Mouse (Mus musculus) duodenum, adult 2 months (tissue): ENCODE measurements around the gene Ntn5. TPM values are rescaled to one million over a fixed set of nuclear protein-coding genes. Genes with fewer than 3 reads are reported as not detected.

Experiments
- polyA plus RNA-seq: library from polyadenylated mRNA; depleted of rRNA; stranded (reverse); fragments of >200 nt; gene quantifications from 2 replicates; pipeline ENCODE4 v1.2.3, GENCODE M21; 2012; ENCODE audit warnings: low replicate concordance; rRNA removed

Gene Ntn5
- polyA plus RNA-seq = 0.15 and 0.25 TPM in 2 replicates

GRCm38 (mm10) chr7:45683396-45684050 is at the start of gene Ntn5:
TSS of gene Ntn5 (plus strand) at chr7:45684022.

GRCm38 (mm10) chr7:45639561-45640027 is 44.2 kb upstream of the Ntn5 start, which contains the start of gene Mamstr:
TSS of gene Mamstr (plus strand) at chr7:45639977.

GRCm38 (mm10) chr7:45666161-45666560 is 17.7 kb upstream of the Ntn5 start, which contains the start of gene Fut2:
TSS of gene Fut2 (minus strand) at chr7:45666394.

DNA sequence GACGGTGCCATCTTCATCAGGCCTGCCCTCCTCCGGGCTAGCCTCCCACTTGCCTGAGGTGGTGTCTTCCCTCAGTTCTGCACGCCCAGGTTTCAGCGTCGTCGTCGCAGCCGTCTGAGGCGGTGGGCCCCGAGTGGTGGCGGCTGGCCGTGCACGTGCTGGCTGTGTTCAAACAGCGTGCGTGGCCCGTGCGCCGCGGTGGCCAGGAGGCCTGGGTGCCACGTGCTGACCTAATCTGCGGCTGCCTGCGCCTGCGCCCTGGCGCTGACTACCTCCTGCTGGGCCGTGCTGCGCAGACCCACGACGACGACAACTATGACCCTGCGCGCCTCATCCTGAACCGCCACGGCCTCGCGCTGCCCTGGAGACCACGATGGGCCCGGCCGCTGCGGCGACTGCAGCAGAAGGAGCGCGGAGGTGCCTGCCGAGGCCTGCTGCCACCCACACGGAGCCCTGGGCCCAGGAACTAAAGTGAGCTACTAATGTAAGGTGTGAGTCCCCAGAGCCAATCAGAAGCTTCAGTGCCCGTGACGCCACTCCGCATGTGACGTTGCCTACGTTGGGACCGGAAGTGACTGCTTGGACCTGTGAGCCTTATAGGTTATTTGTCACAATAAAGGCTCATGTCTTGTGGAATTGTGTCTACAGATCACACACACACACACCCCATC is 10.2 kb downstream of the Ntn5 start, which contains the start of gene Sec1:
Sec1 (minus strand) TSS at position 482 of the 671 bp plus-strand sequence.

GRCm38 (mm10) chr7:45699523-45700141 is 15.8 kb downstream of the Ntn5 start, which contains the start of gene Car11:
TSS of gene Car11 (plus strand) at chr7:45699843.

GRCm38 (mm10) chr7:45704730-45705442 is 21.1 kb downstream of the Ntn5 start, which contains the start of gene Dbp:
TSS of gene Dbp (plus strand) at chr7:45705088.

DNA sequence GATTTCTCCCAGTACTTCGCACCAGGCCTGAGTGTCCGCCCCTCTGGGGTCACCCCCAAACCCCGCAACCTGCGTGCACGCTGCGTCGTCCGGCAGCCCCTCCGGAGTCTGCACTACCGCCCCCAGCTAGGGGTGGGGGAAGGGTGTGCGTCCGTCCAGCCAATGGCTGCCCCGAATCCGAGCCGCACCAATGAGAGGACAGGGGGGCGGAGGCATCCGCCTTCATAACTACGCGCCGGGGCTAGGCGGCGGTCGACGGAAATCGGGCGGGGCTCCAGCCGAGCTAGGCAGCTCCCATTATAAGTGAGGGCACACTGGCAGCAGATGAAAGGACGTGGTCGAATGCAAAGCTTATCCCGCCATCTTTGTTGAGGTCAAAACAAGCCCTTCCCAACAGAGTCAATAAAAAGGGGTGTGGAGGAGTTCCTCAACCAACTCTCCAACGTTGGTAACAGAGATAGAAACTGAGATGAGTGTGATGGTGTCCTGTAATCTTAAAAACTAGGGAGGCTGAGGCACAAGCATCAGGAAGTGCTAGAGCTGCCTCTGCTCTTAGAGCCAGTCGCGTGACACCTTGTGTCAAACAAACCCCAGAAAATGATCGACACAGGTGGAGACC is 31.4 kb downstream of the Ntn5 start, which contains the start of gene Rpl18:
Rpl18 (plus strand) TSS at position 368 of the 619 bp plus-strand sequence.

DNA sequence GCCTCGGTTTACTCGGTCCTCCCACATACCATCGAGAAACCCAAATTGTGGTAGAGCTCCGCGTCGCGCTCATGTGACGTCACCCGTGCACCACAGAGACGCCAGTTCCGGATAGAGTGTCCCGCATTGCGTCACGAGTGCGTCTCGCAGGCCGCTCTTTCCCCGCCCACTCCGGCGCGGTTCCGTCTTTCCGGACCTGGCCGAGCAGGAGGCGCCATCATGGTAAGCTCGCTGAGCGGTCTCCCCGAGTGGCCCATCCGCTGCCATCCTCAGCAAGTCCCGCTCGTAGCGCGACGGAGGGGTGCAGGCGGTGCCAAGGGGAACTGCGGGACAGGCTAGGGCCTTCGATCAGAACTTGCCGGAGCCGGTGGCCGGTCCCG is 34.1 kb downstream of the Ntn5 start, which contains the start of gene Sphk2:
Sphk2 (minus strand) TSS at position 85 of the 380 bp plus-strand sequence.

DNA sequence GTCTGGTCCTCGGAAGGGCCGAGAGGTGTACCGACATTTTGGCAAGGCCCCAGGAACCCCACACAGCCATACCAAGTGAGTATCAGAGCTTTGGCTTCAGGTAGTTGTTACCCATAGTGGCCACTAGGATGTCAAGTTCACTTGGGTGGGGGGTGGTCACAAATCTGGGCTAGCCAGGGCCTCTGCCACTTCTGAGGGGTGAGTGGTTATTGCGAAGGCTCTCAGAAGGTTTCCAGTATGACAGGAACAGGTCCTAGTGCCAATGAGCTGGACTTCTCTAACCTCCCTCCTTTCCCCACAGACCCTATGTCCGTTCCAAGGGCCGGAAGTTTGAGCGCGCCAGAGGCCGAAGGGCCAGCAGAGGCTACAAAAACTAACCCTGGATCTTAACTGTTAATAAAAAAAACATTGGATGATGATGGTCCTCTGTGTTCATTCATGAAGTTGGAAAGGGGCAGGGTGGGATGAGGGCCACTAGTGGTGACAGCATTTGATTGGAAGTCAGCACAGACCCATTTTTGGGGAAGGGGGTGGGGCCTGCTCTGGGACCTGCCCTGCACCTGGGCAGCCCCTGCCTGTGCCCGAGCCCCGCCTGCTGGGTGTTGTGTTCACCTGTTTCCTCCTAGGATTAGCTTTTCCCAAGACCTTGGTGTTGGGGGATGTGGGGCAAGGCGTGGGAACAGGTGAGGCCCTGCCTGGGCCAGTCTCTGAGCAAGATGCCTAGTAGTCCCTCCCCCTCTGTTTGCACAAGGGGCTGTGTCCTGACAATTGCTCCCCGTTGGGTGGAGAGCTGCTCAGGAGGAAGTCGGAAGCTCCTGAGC is 36.8 kb downstream of the Ntn5 start, which contains the start of gene Fam83e:
Fam83e (plus strand) TSS at position 800 of the 821 bp plus-strand sequence.

DNA sequence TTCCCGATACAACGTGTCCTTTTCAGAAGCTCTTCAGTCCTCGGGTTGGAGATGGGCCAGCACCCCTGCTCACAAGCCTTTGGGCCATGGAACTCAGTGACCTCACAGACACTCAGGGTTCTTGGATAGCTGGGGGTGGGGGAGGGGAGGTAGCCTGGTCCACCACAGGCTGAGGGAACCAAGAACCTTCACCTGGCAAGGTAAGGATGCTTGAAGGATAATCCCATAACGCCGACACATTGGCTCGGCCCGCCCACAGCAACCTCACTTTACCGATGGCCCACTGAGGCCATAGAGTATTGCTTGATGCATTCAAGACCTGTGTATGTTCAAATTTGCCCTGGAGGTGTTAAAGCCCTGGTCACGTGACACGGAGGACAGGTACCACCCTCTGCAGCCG is 41.9 kb downstream of the Ntn5 start, which contains the start of gene Spaca4:
Spaca4 (minus strand) TSS at position 101 of the 400 bp plus-strand sequence.

Other genes with a start within 250 kb of the Ntn5 start
- 12.8 and 17.7 TPM in 2 replicates for gene Gys1, start 249.2 kb upstream of the Ntn5 start, polyA plus RNA-seq
- gene Ruvbl2, start 245.9 kb upstream of the Ntn5 start, polyA plus RNA-seq = 41.3 and 64.9 TPM in 2 replicates
- 4,626 and 7,473 TPM in 2 replicates for gene Ftl1, start 224.1 kb upstream of the Ntn5 start, polyA plus RNA-seq
- 99.5 and 120 TPM in 2 replicates for gene Bax, start 217.1 kb upstream of the Ntn5 start, polyA plus RNA-seq
- gene Tulp2, start 202.1 kb upstream of the Ntn5 start, polyA plus RNA-seq = 0.18 TPM in 1 of 2 replicates, not detected in the other
- not detected in 2 replicates for gene Gm45808, start 197.2 kb upstream of the Ntn5 start, polyA plus RNA-seq
- gene Dhdh, start 195.2 kb upstream of the Ntn5 start, polyA plus RNA-seq = 0.32 and 0.59 TPM in 2 replicates
- 567 and 598 TPM in 2 replicates for gene Nucb1, start 173.6 kb upstream of the Ntn5 start, polyA plus RNA-seq
- 18.7 and 21.9 TPM in 2 replicates for gene Ppp1r15a, start 157.8 kb upstream of the Ntn5 start, polyA plus RNA-seq
- gene Plekha4, start 157.7 kb upstream of the Ntn5 start, polyA plus RNA-seq = 3.7 and 6.0 TPM in 2 replicates
- gene Hsd17b14, start 129.1 kb upstream of the Ntn5 start, polyA plus RNA-seq = 0.63 and 0.78 TPM in 2 replicates
- gene Bcat2, start 113.9 kb upstream of the Ntn5 start, polyA plus RNA-seq = 31.0 and 41.9 TPM in 2 replicates
- 2.2 TPM in 1 of 2 replicates, not detected in the other for gene Fgf21, start 68.5 kb upstream of the Ntn5 start, polyA plus RNA-seq
- 0.47 and 1.1 TPM in 2 replicates for gene Fut1, start 66.7 kb upstream of the Ntn5 start, polyA plus RNA-seq
- gene Izumo1, start 62.2 kb upstream of the Ntn5 start, polyA plus RNA-seq = 0.25 and 0.43 TPM in 2 replicates
- gene Rasip1, start 56.5 kb upstream of the Ntn5 start, polyA plus RNA-seq = 8.4 and 11.8 TPM in 2 replicates
- gene Mamstr, start 44.0 kb upstream of the Ntn5 start, polyA plus RNA-seq = 1.1 and 2.0 TPM in 2 replicates
- 0.25 and 20.6 TPM in 2 replicates for gene Fut2, start 17.6 kb upstream of the Ntn5 start, polyA plus RNA-seq
- 0.08 and 0.23 TPM in 2 replicates for gene Sec1, start 10.4 kb downstream of the Ntn5 start, polyA plus RNA-seq
- gene Car11, start 15.8 kb downstream of the Ntn5 start, polyA plus RNA-seq = 1.8 and 5.9 TPM in 2 replicates
- 13.9 and 52.0 TPM in 2 replicates for gene Dbp, start 21.1 kb downstream of the Ntn5 start, polyA plus RNA-seq
- 1,256 and 1,945 TPM in 2 replicates for gene Rpl18, start 31.4 kb downstream of the Ntn5 start, polyA plus RNA-seq
- 176 and 286 TPM in 2 replicates for gene Sphk2, start 34.0 kb downstream of the Ntn5 start, polyA plus RNA-seq
- gene Fam83e, start 37.2 kb downstream of the Ntn5 start, polyA plus RNA-seq = 97.0 and 162 TPM in 2 replicates
- gene Spaca4, start 41.8 kb downstream of the Ntn5 start, polyA plus RNA-seq = 0.63 TPM in 1 of 2 replicates, not detected in the other
- 1.4 and 5.4 TPM in 2 replicates for gene Lmtk3, start 99.7 kb downstream of the Ntn5 start, polyA plus RNA-seq
- gene Sult2b1, start 100.6 kb downstream of the Ntn5 start, polyA plus RNA-seq = 111 and 403 TPM in 2 replicates
- 68.2 and 124 TPM in 2 replicates for gene Cyth2, start 130.6 kb downstream of the Ntn5 start, polyA plus RNA-seq
- gene Kcnj14, start 140.8 kb downstream of the Ntn5 start, polyA plus RNA-seq = 0.08 TPM in 2 replicates
- 12.1 and 13.8 TPM in 2 replicates for gene Grwd1, start 146.9 kb downstream of the Ntn5 start, polyA plus RNA-seq
- 305 and 397 TPM in 2 replicates for gene Kdelr1, start 188.8 kb downstream of the Ntn5 start, polyA plus RNA-seq
- gene Grin2d, start 194.4 kb downstream of the Ntn5 start, polyA plus RNA-seq = 9.6 and 14.4 TPM in 2 replicates
- gene Syngr4, start 212.7 kb downstream of the Ntn5 start, polyA plus RNA-seq = 0.14 and 0.53 TPM in 2 replicates
- gene Tmem143, start 212.9 kb downstream of the Ntn5 start, polyA plus RNA-seq = 73.2 and 97.3 TPM in 2 replicates
- gene Emp3, start 237.4 kb downstream of the Ntn5 start, polyA plus RNA-seq = 61.3 and 62.2 TPM in 2 replicates
- gene Ccdc114, start 240.1 kb downstream of the Ntn5 start, polyA plus RNA-seq = 10.6 and 24.0 TPM in 2 replicates